Mouse (Mus musculus): Measurements from ENCODE around the gene Dnah7c.
"Not testable (repeated sequence)": the region's sequence is repeated elsewhere in the genome, so short reads cannot be mapped to it uniquely, and the experiment has no call there.

DNA sequence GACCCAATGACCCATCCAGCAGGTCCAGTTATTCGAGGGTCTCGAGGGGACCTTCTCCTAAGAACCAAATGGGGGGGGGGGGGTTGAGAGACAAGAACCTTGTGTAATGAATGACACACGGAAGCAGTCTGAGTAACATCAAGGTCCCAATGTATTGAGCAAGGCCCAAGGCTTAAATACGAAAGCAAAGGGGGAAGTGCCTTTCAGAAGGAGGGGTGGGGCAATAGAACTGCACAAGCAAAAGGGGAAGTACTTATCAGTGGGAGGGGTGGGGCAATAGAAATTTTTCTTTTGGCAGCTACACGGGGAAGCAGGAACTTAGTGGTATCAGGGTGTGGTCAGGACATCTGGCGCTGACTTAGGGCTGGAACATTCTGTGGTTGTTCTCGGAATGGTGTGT, 10.6 kb upstream of the Dnah7c start:
- TF ChIP-seq EP300 (optimal IDR thresholded peaks at IDR 0.05); CTCF (IDR thresholded peaks at IDR 0.05; ENCODE audit: low read depth): not testable (repeated sequence)
